Mouse (Mus musculus) adrenal gland, adult 18-20 months (tissue): ENCODE results near the gene Rab15. TPM values are rescaled to one million over a fixed set of nuclear protein-coding genes. Genes with fewer than 3 reads are reported as not detected.
"Not testable (repeated sequence)": the region's sequence is repeated elsewhere in the genome, so short reads cannot be mapped to it uniquely, and the experiment has no call there.

ENCODE experiments used
- DNase-seq, 2 experiments: peaks; one replicate each; pipeline ENCODE4 v3.0.0; 2021 to 2022; ENCODE audit warnings: low spot score in 2 of 2
- total RNA-seq, 2 experiments: library from RNA; stranded (reverse); gene quantifications; 1 replicate in 1 of 2; 2 replicates in 1 of 2; pipeline ENCODE4 v1.2.3; 2021

Rab15 gene
- total RNA-seq, 2 experiments from 2014 or later: 2.3 to 2.5 TPM

- no peak for DNase-seq
Observed at GRCm38 (mm10) chr12:76820615-76821014, 2.1 kb downstream of the Rab15 start.

GRCm38 (mm10) chr12:76819816-76820215, 2.9 kb downstream of the Rab15 start:
- DNase-seq: no peak

GRCm38 (mm10) chr12:76818908-76819307, 3.8 kb downstream of the Rab15 start:
- DNase-seq: no peak

- no peak for DNase-seq
Observed at GRCm38 (mm10) chr12:76818120-76818519, 4.6 kb downstream of the Rab15 start.

GRCm38 (mm10) chr12:76817176-76817575, 5.5 kb downstream of the Rab15 start:
- DNase-seq: no peak

- DNase-seq: no peak
Observed at GRCm38 (mm10) chr12:76816720-76817119, 6.0 kb downstream of the Rab15 start.

GRCm38 (mm10) chr12:76814120-76814519, 8.6 kb downstream of the Rab15 start:
- no peak for DNase-seq

GRCm38 (mm10) chr12:76813543-76813942, 9.2 kb downstream of the Rab15 start:
- no peak for DNase-seq

GRCm38 (mm10) chr12:76811006-76811405, 11.7 kb downstream of the Rab15 start:
- DNase-seq: no peak

GRCm38 (mm10) chr12:76810491-76810890, 12.2 kb downstream of the Rab15 start:
- no peak for DNase-seq

GRCm38 (mm10) chr12:76807796-76808195, 14.9 kb downstream of the Rab15 start:
- DNase-seq: no peak

GRCm38 (mm10) chr12:76805056-76805811, 17.5 kb downstream of the Rab15 start:
- DNase-seq: peak in 1 of 2 experiments; percentile 22

GRCm38 (mm10) chr12:76803700-76804252, 18.9 kb downstream of the Rab15 start:
- peak; percentile 38 to 49 for DNase-seq

- DNase-seq: no peak
Observed at GRCm38 (mm10) chr12:76803028-76803427, 19.7 kb downstream of the Rab15 start.

- DNase-seq: no peak
Observed at GRCm38 (mm10) chr12:76798008-76798720, 24.5 kb downstream of the Rab15 start.

GRCm38 (mm10) chr12:76796938-76797539, 25.7 kb downstream of the Rab15 start:
- DNase-seq: no peak

GRCm38 (mm10) chr12:76795350-76795749, 27.4 kb downstream of the Rab15 start, which contains the start of gene Gpx2:
TSS of gene Gpx2 (minus strand) at chr12:76795554.
- DNase-seq: no peak

- not testable (repeated sequence) for DNase-seq
Observed at GRCm38 (mm10) chr12:76792540-76792939, 30.2 kb downstream of the Rab15 start.

- no peak for DNase-seq
Observed at GRCm38 (mm10) chr12:76790446-76791084, 32.1 kb downstream of the Rab15 start.

GRCm38 (mm10) chr12:76784056-76784619, 38.6 kb downstream of the Rab15 start:
- DNase-seq: peak in 1 of 2 experiments; percentile 16
